Mouse (Mus musculus) CH12.LX (cell line): ENCODE data around the gene Pla2g1b. TPM values are rescaled to one million over a fixed set of nuclear protein-coding genes. Genes with fewer than 3 reads are reported as not detected.

Experiments used
- DNase-seq: peaks from one replicate; pipeline ENCODE4 v3.0.0-alpha.2; 2013; ENCODE audit errors: extremely low read depth
- H3K27ac ChIP-seq: 2 replicates; pipeline ENCODE4 v1.5.1; 2012; ENCODE audit warnings: low read depth, mild to moderate bottlenecking, control low read depth, moderate library complexity; ENCODE audit not compliant: insufficient read depth
- H3K27me3 ChIP-seq: replicated peaks from 2 replicates; pipeline ENCODE3; 2012; ENCODE audit warnings: inconsistent platforms
- H3K36me3 ChIP-seq, 2 experiments: replicated peaks in 1 of 2; 2 replicates each; pipeline versions ENCODE3 to v1.6.1; 2012; ENCODE audit warnings: inconsistent platforms in 1 of 2, low read length in 1 of 2, mild to moderate bottlenecking in 1 of 2, mixed read lengths in 1 of 2, moderate library complexity in 1 of 2; ENCODE audit not compliant: control insufficient read depth in 1 of 2, insufficient read depth in 1 of 2
- H3K4me1 ChIP-seq, 2 experiments: 2 replicates each; pipeline ENCODE4 v1.6.1; 2012; ENCODE audit warnings: inconsistent platforms in 1 of 2, moderate library complexity in 1 of 2; ENCODE audit not compliant: insufficient read depth in 2 of 2, control insufficient read depth in 1 of 2
- H3K4me2 ChIP-seq: 2 replicates; pipeline ENCODE4 v1.6.1; 2012; ENCODE audit warnings: low read depth, mild to moderate bottlenecking, control low read depth; ENCODE audit not compliant: poor library complexity, insufficient read depth, severe bottlenecking
- H3K4me3 ChIP-seq, 3 experiments: fragments of 150-350 bp in 1 of 3; sonication (generic) in 1 of 3; replicated peaks in 1 of 3; 2 replicates each; pipeline versions ENCODE3 to v1.5.1; 2011 to 2012; ENCODE audit warnings: low read depth in 2 of 3, low read length in 2 of 3, mild to moderate bottlenecking in 2 of 3, moderate library complexity in 2 of 3, control low read depth in 1 of 3, improper control_type of control experiment in 1 of 3, inconsistent platforms in 1 of 3, mixed read lengths in 1 of 3; ENCODE audit not compliant: poor library complexity in 1 of 3
- H3K79me2 ChIP-seq: replicated peaks from 2 replicates; pipeline ENCODE4 v1.6.1; 2012; ENCODE audit warnings: mild to moderate bottlenecking, moderate library complexity; ENCODE audit not compliant: control insufficient read depth, poor library complexity, insufficient read depth, severe bottlenecking; ENCODE audit errors: extremely low read depth
- H3K9ac ChIP-seq: 2 replicates; pipeline ENCODE4 v1.6.1; 2012; ENCODE audit warnings: low read depth, mild to moderate bottlenecking, control low read depth, moderate library complexity; ENCODE audit not compliant: insufficient read depth
- H3K9me3 ChIP-seq: replicated peaks from 2 replicates; pipeline ENCODE3; 2012; ENCODE audit warnings: low read length, inconsistent platforms, mixed read lengths
- BHLHE40 ChIP-seq: IDR thresholded peaks from 2 replicates; pipeline ENCODE4 v1.6.1; 2011; ENCODE audit warnings: mild to moderate bottlenecking, low read depth, low read length, improper control_type of control experiment
- CHD2 ChIP-seq: IDR thresholded peaks from 2 replicates; pipeline ENCODE4 v1.6.1; 2011; ENCODE audit warnings: low read length, improper control_type of control experiment
- E2F4 ChIP-seq: IDR thresholded peaks from 2 replicates; pipeline ENCODE4 v1.6.1; 2011; ENCODE audit warnings: low read depth, low read length, improper control_type of control experiment; ENCODE audit not compliant: insufficient replicate concordance
- ELF1 ChIP-seq: IDR thresholded peaks from 2 replicates; pipeline ENCODE4 v1.6.1; 2014; ENCODE audit warnings: low read depth, mild to moderate bottlenecking, inconsistent platforms, low read length, improper control_type of control experiment
- ETS1 ChIP-seq: conservative IDR thresholded peaks from 2 replicates; pipeline ENCODE4 v1.6.1; 2012; ENCODE audit warnings: low read depth, mild to moderate bottlenecking, inconsistent platforms, low read length, improper control_type of control experiment, moderate library complexity
- HCFC1 ChIP-seq: IDR thresholded peaks from 2 replicates; pipeline ENCODE4 v1.6.1; 2012; ENCODE audit warnings: low read depth, mild to moderate bottlenecking, inconsistent platforms, low read length, improper control_type of control experiment
- IRF4 ChIP-seq: IDR thresholded peaks from 2 replicates; pipeline ENCODE4 v1.6.1; 2014; ENCODE audit warnings: low read depth, mild to moderate bottlenecking, inconsistent platforms, low read length, improper control_type of control experiment
- JUN ChIP-seq: IDR thresholded peaks from 2 replicates; pipeline ENCODE4 v1.6.1; 2011; ENCODE audit warnings: low read depth, mild to moderate bottlenecking, low read length, improper control_type of control experiment, moderate library complexity; ENCODE audit not compliant: insufficient read depth
- JUND ChIP-seq: conservative IDR thresholded peaks from 2 replicates; pipeline ENCODE4 v1.6.1; 2011; ENCODE audit warnings: low read depth, low read length, improper control_type of control experiment
- MAFK ChIP-seq: IDR thresholded peaks from 2 replicates; pipeline ENCODE4 v1.6.1; 2011; ENCODE audit warnings: low read length, improper control_type of control experiment; ENCODE audit not compliant: insufficient replicate concordance
- MAX ChIP-seq: IDR thresholded peaks from 2 replicates; pipeline ENCODE4 v1.6.1; 2011; ENCODE audit warnings: low read length, improper control_type of control experiment
- MAZ ChIP-seq: IDR thresholded peaks from 2 replicates; pipeline ENCODE4 v1.6.1; 2012; ENCODE audit warnings: low read depth, mild to moderate bottlenecking, inconsistent platforms, low read length, improper control_type of control experiment, moderate library complexity
- MEF2A ChIP-seq: IDR thresholded peaks from 2 replicates; pipeline ENCODE4 v1.6.1; 2014; ENCODE audit warnings: low read depth, mild to moderate bottlenecking, inconsistent platforms, low read length, improper control_type of control experiment, borderline replicate concordance
- NRF1 ChIP-seq: IDR thresholded peaks from 2 replicates; pipeline ENCODE4 v1.6.1; 2014; ENCODE audit warnings: low read depth, mild to moderate bottlenecking, inconsistent platforms, low read length, improper control_type of control experiment, moderate library complexity
- PAX5 ChIP-seq: IDR thresholded peaks from 2 replicates; pipeline ENCODE4 v1.6.1; 2012; ENCODE audit warnings: low read length, inconsistent platforms, mixed read lengths
- POLR2A ChIP-seq: IDR thresholded peaks from 2 replicates; pipeline ENCODE4 v1.6.1; 2011; ENCODE audit warnings: low read depth, mild to moderate bottlenecking, improper control_type of control experiment, low read length
- POLR2AphosphoS2 ChIP-seq: IDR thresholded peaks from 2 replicates; pipeline ENCODE4 v1.6.1; 2011; ENCODE audit warnings: low read depth, low read length, improper control_type of control experiment
- RCOR1 ChIP-seq: conservative IDR thresholded peaks from 2 replicates; pipeline ENCODE4 v1.6.1; 2012; ENCODE audit warnings: low read depth, mild to moderate bottlenecking, inconsistent platforms, low read length, improper control_type of control experiment
- SIN3A ChIP-seq: IDR thresholded peaks from 2 replicates; pipeline ENCODE4 v1.6.1; 2012; ENCODE audit warnings: low read length, improper control_type of control experiment, inconsistent platforms
- TCF12 ChIP-seq: IDR thresholded peaks from 2 replicates; pipeline ENCODE4 v1.6.1; 2014; ENCODE audit warnings: low read depth, mild to moderate bottlenecking, inconsistent platforms, low read length, improper control_type of control experiment
- UBTF ChIP-seq: IDR thresholded peaks from 2 replicates; pipeline ENCODE4 v1.6.1; 2012; ENCODE audit warnings: low read depth, mild to moderate bottlenecking, inconsistent platforms, low read length, improper control_type of control experiment, moderate library complexity
- USF2 ChIP-seq: conservative IDR thresholded peaks from 2 replicates; pipeline ENCODE4 v1.6.1; 2011; ENCODE audit warnings: low read depth, low read length, improper control_type of control experiment
- ZC3H11A ChIP-seq: IDR thresholded peaks from 2 replicates; pipeline ENCODE4 v1.6.1; 2012; ENCODE audit warnings: low read depth, mild to moderate bottlenecking, inconsistent platforms, low read length, improper control_type of control experiment
- ZKSCAN1 ChIP-seq: IDR thresholded peaks from 2 replicates; pipeline ENCODE4 v1.6.1; 2012; ENCODE audit warnings: low read depth, inconsistent platforms, low read length, improper control_type of control experiment, borderline replicate concordance
- ZNF384 ChIP-seq: IDR thresholded peaks from 2 replicates; pipeline ENCODE4 v1.6.1; 2012; ENCODE audit warnings: low read depth, low read length, improper control_type of control experiment, inconsistent platforms
- dilution Hi-C: fragments of 300-500 bp; cut with MboI; formaldehyde crosslinking; loops from 2 replicates; pipeline ENCODE4 v1.14.3; 2020; ENCODE audit warnings: low sequenced_read_pairs; ENCODE audit not compliant: extremely low pct_unique_long_range_greater_than_20kb, extremely low pct_ligation_motif_present
- in situ Hi-C: fragments of 300-500 bp; cut with MboI; formaldehyde crosslinking; loops from 3 replicates; pipeline ENCODE4 v1.14.3; 2019; ENCODE audit warnings: low sequenced_read_pairs, low pct_ligation_motif_present, low pct_unique_long_range_greater_than_20kb, mixed read lengths
- polyA plus RNA-seq: library from polyadenylated mRNA; unstranded; fragments of >175 nt; gene quantifications from 2 replicates; pipeline ENCODE4 v1.2.1, GENCODE M21; 2012; ENCODE audit warnings: low read depth; ENCODE audit not compliant: insufficient read length
- total RNA-seq, 2 experiments: library from RNA; depleted of rRNA; stranded (reverse); fragments of 300-350 nt in 1 of 2; fragments of >200 nt in 1 of 2; gene quantifications; 2 replicates each; pipeline ENCODE4 v1.2.3; 2012 to 2014

Gene Pla2g1b
- total and polyA plus RNA-seq, 3 experiments, result not detected

- no peak for DNase-seq
- Histone ChIP-seq H3K4me3 (no peak overlapping the region), H3K36me3 (peaks cover 2 to 32% of the 10 kb centered on the region in 2 experiments), H3K4me1 (peaks cover 26 to 59% of the 10 kb centered on the region in 2 experiments), H3K79me2 (no peaks in the 10 kb centered on the region), H3K9ac (no peak overlapping the region), H3K27ac (no peak overlapping the region), H3K9me3 (no peaks in the 10 kb centered on the region), H3K27me3 (no peaks in the 10 kb centered on the region), H3K4me2 (no peak overlapping the region)
- TF ChIP-seq MAFK, result no peak
- no peak for TF ChIP-seq JUND
- TF ChIP-seq ZNF384, result no peak
- TF ChIP-seq ZKSCAN1, result no peak
- no peak for TF ChIP-seq MEF2A
- no peak for TF ChIP-seq JUN
- no peak for TF ChIP-seq USF2
- TF ChIP-seq RCOR1, result no peak
- no peak for TF ChIP-seq SIN3A
- no peak for TF ChIP-seq IRF4
- no peak for TF ChIP-seq UBTF
- no peak for TF ChIP-seq ZC3H11A
- no peak for TF ChIP-seq POLR2A
- dilution Hi-C loops, result no loop called here
- in situ Hi-C loops, result no loop called here
These were observed 47.2 kb downstream of the Pla2g1b start for GRCm38 (mm10) chr5:115513246-115513645.

GRCm38 (mm10) chr5:115513721-115514120, 47.7 kb downstream of the Pla2g1b start:
- TF ChIP-seq TCF12 (no peak), USF2 (no peak), E2F4 (no peak), CHD2 (no peak), ELF1 (no peak), ZC3H11A (no peak), BHLHE40 (no peak), POLR2AphosphoS2 (no peak), NRF1 (no peak), MAZ (no peak), HCFC1 (no peak), ETS1 (no peak), MAX (no peak), PAX5 (no peak)
- Histone ChIP-seq H3K9me3 (no peaks in the 10 kb centered on the region), H3K36me3 (peaks cover 2 to 31% of the 10 kb centered on the region in 2 experiments), H3K79me2 (no peaks in the 10 kb centered on the region), H3K9ac (no peak overlapping the region), H3K4me2 (no peak overlapping the region), H3K27ac (no peak overlapping the region), H3K27me3 (no peaks in the 10 kb centered on the region), H3K4me1 (peaks cover 21 to 54% of the 10 kb centered on the region in 2 experiments), H3K4me3 (no peak overlapping the region)
- dilution Hi-C loops, result no loop called here
- no peak for DNase-seq
- in situ Hi-C loops, result no loop called here
